Comparison of ENCODE assay signal across 18 mouse cellular contexts in the genomic region with DNA sequence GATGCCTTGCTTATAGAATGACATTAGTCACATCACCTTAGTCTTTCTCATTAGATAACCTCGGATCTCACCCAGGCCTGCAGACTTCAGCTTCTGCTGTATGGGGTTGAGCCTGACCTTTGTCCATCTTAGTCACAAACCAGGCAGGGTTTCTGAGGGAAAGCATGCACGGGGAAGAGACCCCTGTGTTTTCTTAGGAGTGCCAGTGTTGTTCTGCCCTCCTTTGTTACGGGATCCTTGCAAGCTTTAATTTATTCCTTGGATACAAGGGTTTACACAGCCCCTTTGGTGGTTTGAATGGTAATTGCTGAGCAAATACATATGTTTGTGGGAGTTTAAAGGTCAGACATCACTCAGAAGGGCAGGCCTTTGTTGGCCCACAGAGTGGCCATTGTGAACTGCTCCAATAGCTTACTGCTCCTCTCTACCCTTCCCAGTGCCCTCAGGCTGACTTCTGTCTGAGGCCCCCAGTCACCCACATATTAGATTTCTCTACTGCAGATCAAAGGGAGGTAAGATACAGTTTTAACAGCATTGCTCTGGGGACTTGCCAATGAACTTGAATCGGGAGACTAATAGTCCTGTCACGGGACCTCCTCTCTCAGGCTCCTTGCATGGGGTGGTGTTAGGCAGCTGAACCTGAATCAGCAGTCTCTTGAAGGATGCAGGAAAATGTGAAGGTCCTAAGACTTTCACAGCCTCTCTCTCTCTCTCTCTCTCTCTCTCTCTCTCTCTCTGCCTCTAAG. TPM values are rescaled to one million over a fixed set of nuclear protein-coding genes. Genes with fewer than 3 reads are reported as not detected.
DNase-seq lines count a peak whose midpoint lies in the region; ATAC-seq and TF ChIP-seq lines count a peak whose summit lies in the region.
"Had no signal": no experiment of that assay in that cellular context is flagged by ENCODE, and none has a peak within 500 bp of the region (broad histone marks: within the 10 kb centered on the region; RNA-seq: fewer than 3 reads in every experiment).

No protein-coding gene starts in this region.

- H3K27ac ChIP-seq in forebrain, embryonic 11.5 days (ENCODE audit: low read depth, low read length): no peak overlapping the region
- no peak overlapping the region for H3K27ac ChIP-seq in forebrain, embryonic 16.5 days (ENCODE audit: low read length)
- no peak overlapping the region for H3K27ac ChIP-seq in neural tube, embryonic 15.5 days (replicated peaks)
- no peak overlapping the region for H3K27ac ChIP-seq in intestine, postnatal 0 days (ENCODE audit: low read depth, low read length)
- H3K27ac ChIP-seq: embryonic facial prominence, embryonic 13.5 days; forebrain, embryonic 15.5 days; heart, embryonic 15.5 days; left cerebral cortex, adult 2 months; limb, embryonic 15.5 days had no signal

- TF ChIP-seq CTCF in intestine, postnatal 0 days (IDR thresholded peaks at IDR 0.05; ENCODE audit: low read depth): no peak

- WGBS in forebrain, embryonic 11.5 days: 32% methylated on average over 5 of the region's 5 CpGs
- 22% methylated on average over 5 of the region's 5 CpGs for WGBS in forebrain, embryonic 16.5 days
- 13% methylated on average over 5 of the region's 5 CpGs for WGBS in neural tube, embryonic 15.5 days
- WGBS in intestine, postnatal 0 days: 35% methylated on average over 5 of the region's 5 CpGs

- H3K9me3 ChIP-seq in forebrain, embryonic 11.5 days (ENCODE audit: control insufficient read depth, low read length): no peaks in the 10 kb centered on the region
- H3K9me3 ChIP-seq in forebrain, embryonic 16.5 days (ENCODE audit: control insufficient read depth, low read length): no peaks in the 10 kb centered on the region
- no peaks in the 10 kb centered on the region for H3K9me3 ChIP-seq in neural tube, embryonic 15.5 days (replicated peaks)
- no peaks in the 10 kb centered on the region for H3K9me3 ChIP-seq in intestine, postnatal 0 days (ENCODE audit: control insufficient read depth)
- H3K9me3 ChIP-seq: embryonic facial prominence, embryonic 13.5 days; forebrain, embryonic 15.5 days; heart, embryonic 15.5 days; limb, embryonic 15.5 days had no signal

- no peaks in the 10 kb centered on the region for H3K36me3 ChIP-seq in forebrain, embryonic 11.5 days (ENCODE audit: control insufficient read depth, insufficient read depth, low read length)
- H3K36me3 ChIP-seq in forebrain, embryonic 16.5 days (ENCODE audit: control insufficient read depth, insufficient read depth): no peaks in the 10 kb centered on the region
- H3K36me3 ChIP-seq in neural tube, embryonic 15.5 days: peaks cover 3% of the 10 kb centered on the region; the same call in 1 of the 2 replicates
- H3K36me3 ChIP-seq in intestine, postnatal 0 days (ENCODE audit: control insufficient read depth, insufficient read depth): no peaks in the 10 kb centered on the region
- H3K36me3 ChIP-seq: forebrain, embryonic 15.5 days; heart, embryonic 15.5 days had no signal

- H3K4me1 ChIP-seq in forebrain, embryonic 11.5 days (replicated peaks; ENCODE audit: control insufficient read depth, insufficient read depth, low read length): peaks cover 2% of the 10 kb centered on the region; the same call in 1 of the 2 replicates
- H3K4me1 ChIP-seq in forebrain, embryonic 16.5 days (replicated peaks; ENCODE audit: control insufficient read depth, insufficient read depth, low read length): no peaks in the 10 kb centered on the region
- H3K4me1 ChIP-seq in neural tube, embryonic 15.5 days: peaks cover 7% of the 10 kb centered on the region; the same call in 1 of the 2 replicates
- H3K4me1 ChIP-seq in intestine, postnatal 0 days (replicated peaks; ENCODE audit: control insufficient read depth, insufficient read depth, low read length): no peaks in the 10 kb centered on the region
- H3K4me1 ChIP-seq: forebrain, embryonic 15.5 days; heart, embryonic 15.5 days; limb, embryonic 15.5 days had no signal

- ATAC-seq in forebrain, embryonic 11.5 days (replicated peaks; ENCODE audit: low FRiP score): no peak
- no peak for ATAC-seq in forebrain, embryonic 16.5 days
- ATAC-seq in neural tube, embryonic 15.5 days (ENCODE audit: low FRiP score): no peak
- ATAC-seq in intestine, postnatal 0 days: 0 out of 2 replicates have a peak, but pooled peaks have one; percentile 19
- ATAC-seq: forebrain, embryonic 15.5 days had no signal

- H3K4me2 ChIP-seq in forebrain, embryonic 11.5 days (ENCODE audit: low read depth, low read length, severe bottlenecking): no peak overlapping the region
- no peak overlapping the region for H3K4me2 ChIP-seq in forebrain, embryonic 16.5 days (ENCODE audit: low read length)
- no peak overlapping the region for H3K4me2 ChIP-seq in neural tube, embryonic 15.5 days
- H3K4me2 ChIP-seq in intestine, postnatal 0 days (replicated peaks; ENCODE audit: low read depth): no peak overlapping the region
- H3K4me2 ChIP-seq: embryonic facial prominence, embryonic 13.5 days; forebrain, embryonic 15.5 days; heart, embryonic 15.5 days; limb, embryonic 15.5 days had no signal

- H3K4me3 ChIP-seq in forebrain, embryonic 11.5 days (ENCODE audit: low read depth, low read length): no peak overlapping the region
- no peak overlapping the region for H3K4me3 ChIP-seq in forebrain, embryonic 16.5 days (replicated peaks; ENCODE audit: low read length)
- no peak overlapping the region for H3K4me3 ChIP-seq in neural tube, embryonic 15.5 days (replicated peaks)
- no peak overlapping the region for H3K4me3 ChIP-seq in intestine, postnatal 0 days (ENCODE audit: low read depth, low read length)
- H3K4me3 ChIP-seq: embryonic facial prominence, embryonic 13.5 days; forebrain, embryonic 15.5 days; heart, embryonic 15.5 days; left cerebral cortex, adult 2 months; limb, embryonic 15.5 days; myocyte had no signal

- peak; percentile 36 for DNase-seq in forebrain, embryonic 11.5 days (ENCODE audit: low spot score)
- DNase-seq in neural tube, embryonic 10.5 days (ENCODE audit: extremely low spot score, low spot score): peak; percentile 50
- no peak for DNase-seq in gastrocnemius, adult 8-10 months (ENCODE audit: low spot score in 2 of 2)
- no peak for DNase-seq in frontal cortex, postnatal 14 days (ENCODE audit: low spot score in 2 of 2)
- DNase-seq in cerebellum, adult 18-20 months: no peak
- DNase-seq: adrenal gland, postnatal 25 days; cerebellum, adult 11 months; gastrocnemius, postnatal 25 days; lung, postnatal 14 days had no signal

- no peak overlapping the region for H3K9ac ChIP-seq in forebrain, embryonic 11.5 days (ENCODE audit: low read length)
- H3K9ac ChIP-seq in forebrain, embryonic 16.5 days (replicated peaks; ENCODE audit: low read depth, low read length): no peak overlapping the region
- H3K9ac ChIP-seq in neural tube, embryonic 15.5 days (replicated peaks): no peak overlapping the region
- no peak overlapping the region for H3K9ac ChIP-seq in intestine, postnatal 0 days (ENCODE audit: low read depth, low read length)
- H3K9ac ChIP-seq: embryonic facial prominence, embryonic 13.5 days; forebrain, embryonic 15.5 days; heart, embryonic 15.5 days; limb, embryonic 15.5 days had no signal

- no peaks in the 10 kb centered on the region for H3K27me3 ChIP-seq in forebrain, embryonic 11.5 days (ENCODE audit: control insufficient read depth, insufficient read depth, low read length)
- H3K27me3 ChIP-seq in forebrain, embryonic 16.5 days (replicated peaks; ENCODE audit: control insufficient read depth, insufficient read depth, low read length): no peaks in the 10 kb centered on the region
- no peaks in the 10 kb centered on the region for H3K27me3 ChIP-seq in neural tube, embryonic 15.5 days (replicated peaks)
- H3K27me3 ChIP-seq in intestine, postnatal 0 days (replicated peaks; ENCODE audit: control insufficient read depth, insufficient read depth, low read length): no peaks in the 10 kb centered on the region
- H3K27me3 ChIP-seq: embryonic facial prominence, embryonic 13.5 days; forebrain, embryonic 15.5 days; heart, embryonic 15.5 days; limb, embryonic 15.5 days had no signal

RNA-seq across cellular contexts. Expression of a gene that starts 19.1 kb away (rescaled TPM):
- polyA plus RNA-seq in forebrain, embryonic 11.5 days (2014; fragmentation: Nextera tagmentation; extraction: Ambion mirVana): 82.6 and 100 TPM in 2 replicates
- 88.5 and 94.4 TPM in 2 replicates for polyA plus RNA-seq in forebrain, embryonic 16.5 days (2015; fragmentation: Nextera tagmentation; extraction: Ambion mirVana)
- polyA plus RNA-seq in neural tube, embryonic 15.5 days (2015; fragmentation: Nextera tagmentation; extraction: Ambion mirVana): 96.4 and 100 TPM in 2 replicates
- polyA plus RNA-seq in intestine, postnatal 0 days (2015; fragmentation: Nextera tagmentation; extraction: Ambion mirVana): 77.2 and 83.1 TPM in 2 replicates
- 1 to 10 TPM; 6.7 to 8.2 (median 7.1) TPM for total RNA-seq in gastrocnemius, adult 8-10 months (2022)

RNA-seq across cellular contexts. Expression of a gene that starts 20.6 kb away (rescaled TPM):
- 140 and 143 TPM in 2 replicates for polyA plus RNA-seq in forebrain, embryonic 11.5 days (2014; fragmentation: Nextera tagmentation; extraction: Ambion mirVana)
- polyA plus RNA-seq in forebrain, embryonic 16.5 days (2015; fragmentation: Nextera tagmentation; extraction: Ambion mirVana): 46.3 and 47.7 TPM in 2 replicates
- polyA plus RNA-seq in neural tube, embryonic 15.5 days (2015; fragmentation: Nextera tagmentation; extraction: Ambion mirVana): 38.7 and 54.4 TPM in 2 replicates
- polyA plus RNA-seq in intestine, postnatal 0 days (2015; fragmentation: Nextera tagmentation; extraction: Ambion mirVana): 42.1 and 42.2 TPM in 2 replicates
- total RNA-seq in gastrocnemius, adult 8-10 months (2022): 10 to 100 TPM; 17.2 to 25.7 (median 19.4) TPM

RNA-seq across cellular contexts. Expression of a gene that starts 20.6 kb away (rescaled TPM):
- 17.3 and 20.8 TPM in 2 replicates for polyA plus RNA-seq in forebrain, embryonic 11.5 days (2014; fragmentation: Nextera tagmentation; extraction: Ambion mirVana)
- 23.5 and 26.9 TPM in 2 replicates for polyA plus RNA-seq in forebrain, embryonic 16.5 days (2015; fragmentation: Nextera tagmentation; extraction: Ambion mirVana)
- polyA plus RNA-seq in neural tube, embryonic 15.5 days (2015; fragmentation: Nextera tagmentation; extraction: Ambion mirVana): 15.0 and 16.2 TPM in 2 replicates
- 2.9 and 3.6 TPM in 2 replicates for polyA plus RNA-seq in intestine, postnatal 0 days (2015; fragmentation: Nextera tagmentation; extraction: Ambion mirVana)
- total RNA-seq in gastrocnemius, adult 8-10 months (2022): 1 to 10 TPM; 2.4 to 3.8 (median 3.3) TPM

RNA-seq across cellular contexts. Expression of a gene that starts 34.9 kb away (rescaled TPM):
- polyA plus RNA-seq in forebrain, embryonic 11.5 days (2014; fragmentation: Nextera tagmentation; extraction: Ambion mirVana): not detected in 2 replicates
- not detected in 2 replicates for polyA plus RNA-seq in forebrain, embryonic 16.5 days (2015; fragmentation: Nextera tagmentation; extraction: Ambion mirVana)
- polyA plus RNA-seq in neural tube, embryonic 15.5 days (2015; fragmentation: Nextera tagmentation; extraction: Ambion mirVana): 0.05 TPM in 1 of 2 replicates, not detected in the other
- not detected in 2 replicates for polyA plus RNA-seq in intestine, postnatal 0 days (2015; fragmentation: Nextera tagmentation; extraction: Ambion mirVana)
- total RNA-seq in gastrocnemius, adult 8-10 months (2022): under 1 TPM; 0.19 to 0.38 (median 0.29) TPM
- total RNA-seq: left cerebral cortex, adult 2 months had no signal
- polyA plus RNA-seq: embryonic facial prominence, embryonic 13.5 days; forebrain, embryonic 15.5 days; heart, embryonic 15.5 days; limb, embryonic 15.5 days had no signal

Comparison
In these comparisons a context has a peak if more than half of its experiments do, and no peak if none do; other contexts are left out.
1. DNase-seq: peak in forebrain, embryonic 11.5 days (single experiment) and neural tube, embryonic 10.5 days (single experiment); none in gastrocnemius, adult 8-10 months (0 of 2), frontal cortex, postnatal 14 days (0 of 2) and cerebellum, adult 18-20 months (0 of 2).